Mouse (Mus musculus) lung, postnatal 0 days (tissue): ENCODE measurements around the gene Zbp1.

ENCODE experiments used
- CTCF ChIP-seq: IDR thresholded peaks from 2 replicates; pipeline ENCODE4 v1.5.1; 2016; ENCODE audit warnings: antibody characterized with exemption, mild to moderate bottlenecking
- EP300 ChIP-seq: IDR thresholded peaks from 2 replicates; pipeline ENCODE4 v1.6.1; 2016; ENCODE audit warnings: antibody characterized with exemption, mild to moderate bottlenecking, control low read depth

GRCm38 (mm10) chr2:173205563-173206099, 13.1 kb downstream of the Zbp1 start:
- no peak for TF ChIP-seq CTCF
- no peak for TF ChIP-seq EP300
